Mouse (Mus musculus) retina, adult 2 months (tissue): ENCODE measurements around the gene Krt76.

Source experiments
- DNase-seq: peaks from one replicate; pipeline ENCODE4 v3.0.0-alpha.2; 2012; ENCODE audit warnings: low read depth, low spot score

Gene Krt76

DNA sequence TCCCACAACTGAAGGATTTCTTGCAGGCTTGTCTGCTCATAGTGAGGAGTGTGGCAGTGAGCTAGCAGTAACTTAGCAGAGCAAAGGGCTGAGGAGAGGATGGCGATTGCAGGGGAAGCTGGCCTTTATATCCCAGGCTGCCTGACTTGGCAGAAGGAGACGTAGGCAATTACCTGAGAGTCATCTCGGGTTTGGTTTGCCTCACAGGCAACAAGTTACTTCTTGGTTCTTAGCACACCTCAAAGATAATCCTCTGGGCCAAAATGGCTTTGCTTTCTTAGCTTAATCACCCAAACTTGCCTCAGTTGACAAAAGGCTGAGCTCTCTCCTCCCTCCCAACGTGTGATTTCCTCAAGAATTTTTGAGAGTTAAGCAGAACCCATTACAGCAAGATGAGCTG lies at the start of gene Krt76:
TSS of gene Krt76 (minus strand) at position 101 of the 400 bp plus-strand sequence.
- no peak for DNase-seq

DNA sequence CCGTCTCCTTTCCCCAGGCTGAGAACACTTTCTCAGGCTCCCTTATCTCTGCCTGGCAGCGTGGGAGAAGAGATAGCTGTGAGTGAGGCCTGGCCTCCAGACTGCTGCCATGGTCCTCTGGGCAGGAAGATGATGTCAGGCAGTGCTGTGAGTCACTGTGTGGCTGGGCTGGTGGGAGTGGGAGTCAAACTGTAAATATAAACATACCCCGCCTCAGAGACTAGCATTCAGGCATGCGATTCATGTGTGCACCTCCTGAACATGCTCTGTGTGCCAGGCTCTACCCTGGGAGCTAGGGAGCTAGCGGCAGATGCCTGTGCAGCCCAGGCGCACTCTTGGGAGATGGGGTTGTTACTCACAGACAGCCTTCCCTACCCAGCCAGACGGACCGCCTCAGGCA lies 49.2 kb upstream of the Krt76 start:
- DNase-seq, result no peak

DNA sequence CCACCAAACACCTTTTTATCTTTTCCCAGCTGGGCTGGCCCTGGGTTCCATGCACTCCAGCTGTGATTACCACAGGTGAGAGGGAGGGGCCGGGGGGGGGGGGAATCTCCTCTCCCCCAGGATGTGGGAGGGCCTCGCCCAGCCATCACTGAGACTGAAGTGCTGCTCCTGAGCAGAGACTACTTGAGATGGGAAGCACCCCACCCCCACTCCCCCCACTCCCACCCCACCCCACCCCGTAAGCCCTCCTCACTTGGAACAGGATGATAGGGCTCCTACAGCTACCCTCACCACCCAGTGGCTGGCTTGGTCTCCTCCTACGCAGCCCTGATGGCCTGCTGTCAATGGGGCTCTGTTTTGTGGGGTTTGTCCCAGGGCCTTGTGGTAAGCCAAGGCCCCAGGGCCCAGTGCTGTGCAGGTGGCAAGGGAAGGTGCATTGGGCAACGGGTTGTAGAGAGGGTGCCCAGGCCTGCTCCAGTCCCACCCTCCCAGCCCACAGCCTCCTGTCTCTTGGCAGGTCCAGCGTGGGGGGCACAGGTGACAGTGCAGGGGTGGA lies 47.6 kb upstream of the Krt76 start, which contains the start of gene Krt79:
TSS of gene Krt79 (minus strand) at position 51 of the 556 bp plus-strand sequence.
- DNase-seq, result no peak

DNA sequence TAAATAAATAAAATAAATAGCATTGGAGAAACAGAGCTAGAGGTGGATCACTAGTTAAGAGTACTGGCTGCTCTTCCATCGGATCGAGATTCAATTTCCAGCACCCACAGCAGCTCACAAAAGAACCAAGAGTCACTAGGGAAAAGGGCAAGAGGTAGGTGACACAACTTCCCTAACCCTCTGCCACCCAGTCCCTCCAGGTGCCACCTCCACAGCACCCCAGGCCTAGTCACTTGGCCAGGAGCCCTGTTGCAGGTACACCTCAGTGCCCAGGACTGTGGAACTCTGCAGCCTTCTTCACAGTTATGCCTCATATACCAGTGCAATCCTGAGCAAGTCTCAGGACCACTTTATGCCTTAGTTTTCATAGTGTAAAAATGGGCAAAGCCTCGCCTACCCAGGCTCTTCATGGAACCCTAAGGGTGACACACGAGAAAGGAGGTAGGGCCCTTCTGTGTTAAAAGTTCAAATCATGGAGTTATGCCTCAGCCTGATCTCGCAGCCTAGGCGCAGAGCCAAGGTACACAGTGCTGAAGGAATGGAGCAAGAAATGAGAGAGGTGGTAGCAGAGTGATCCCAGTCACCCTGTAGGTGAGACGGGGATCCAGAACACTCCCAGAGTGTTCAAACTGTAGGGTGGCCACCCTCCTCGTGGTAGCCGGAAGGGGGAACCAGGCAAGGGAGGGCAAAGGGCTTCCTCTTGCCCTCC lies 46.0 kb upstream of the Krt76 start:
- DNase-seq, result no peak

DNA sequence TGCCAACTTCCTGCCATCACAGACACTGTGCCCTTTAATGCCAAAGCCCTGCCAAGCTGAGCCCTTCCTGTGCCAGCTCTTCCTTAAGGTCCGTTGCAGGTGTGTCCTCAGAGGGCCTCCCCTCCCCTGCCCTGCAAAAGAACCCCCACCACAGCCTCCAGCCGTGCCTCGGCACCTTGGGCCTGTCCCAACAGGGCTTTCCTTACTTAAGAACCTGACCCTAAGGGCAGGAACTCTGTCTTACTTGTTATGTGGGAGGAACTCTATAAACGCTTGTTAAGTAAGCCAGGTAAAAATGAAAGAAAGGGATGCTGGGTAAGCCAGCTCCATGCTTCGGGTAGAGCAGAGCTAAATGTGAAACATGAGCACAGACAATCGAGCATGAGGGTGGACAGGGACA lies 40.3 kb upstream of the Krt76 start:
- DNase-seq, result no peak

DNA sequence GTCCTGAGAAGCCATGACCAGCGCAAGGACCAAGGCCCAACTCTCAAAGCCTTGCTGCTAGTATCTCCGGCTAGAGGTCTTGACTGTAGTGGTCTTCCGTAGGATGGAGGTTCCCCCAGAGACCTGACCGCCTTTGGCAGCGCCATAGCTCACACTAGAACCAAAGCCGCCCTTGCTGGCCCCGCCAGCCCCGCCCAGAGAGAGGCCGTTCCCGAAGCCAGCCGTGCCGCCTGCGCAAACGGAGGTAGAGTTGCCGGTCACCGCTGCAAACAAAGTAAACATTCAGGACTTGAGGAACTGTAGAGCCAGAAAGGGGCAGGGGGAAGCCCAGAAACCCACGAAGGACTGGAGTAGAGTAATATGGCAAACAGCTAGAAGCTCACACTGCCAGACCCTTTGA lies 36.9 kb upstream of the Krt76 start:
- DNase-seq, result no peak

DNA sequence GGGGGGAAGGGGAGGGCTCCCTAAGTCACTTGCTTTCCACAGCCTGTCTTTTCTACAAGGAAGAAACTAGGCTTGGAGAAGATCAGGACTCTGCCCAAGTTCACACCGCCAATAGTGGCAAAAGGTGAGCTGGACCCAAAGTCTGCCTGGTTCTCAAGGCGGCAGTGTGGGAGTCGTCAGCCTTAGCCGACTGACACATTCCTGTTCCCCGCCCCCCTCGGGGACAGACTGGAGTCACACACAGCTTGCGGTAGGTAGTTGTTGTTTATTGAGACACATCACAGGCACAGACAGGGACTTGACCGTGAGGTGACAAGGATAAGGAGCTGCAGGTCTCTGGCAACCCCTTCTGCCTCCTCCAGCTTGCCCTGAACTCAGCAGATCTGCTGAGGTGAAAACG lies 36.4 kb upstream of the Krt76 start:
- DNase-seq, result no peak

DNA sequence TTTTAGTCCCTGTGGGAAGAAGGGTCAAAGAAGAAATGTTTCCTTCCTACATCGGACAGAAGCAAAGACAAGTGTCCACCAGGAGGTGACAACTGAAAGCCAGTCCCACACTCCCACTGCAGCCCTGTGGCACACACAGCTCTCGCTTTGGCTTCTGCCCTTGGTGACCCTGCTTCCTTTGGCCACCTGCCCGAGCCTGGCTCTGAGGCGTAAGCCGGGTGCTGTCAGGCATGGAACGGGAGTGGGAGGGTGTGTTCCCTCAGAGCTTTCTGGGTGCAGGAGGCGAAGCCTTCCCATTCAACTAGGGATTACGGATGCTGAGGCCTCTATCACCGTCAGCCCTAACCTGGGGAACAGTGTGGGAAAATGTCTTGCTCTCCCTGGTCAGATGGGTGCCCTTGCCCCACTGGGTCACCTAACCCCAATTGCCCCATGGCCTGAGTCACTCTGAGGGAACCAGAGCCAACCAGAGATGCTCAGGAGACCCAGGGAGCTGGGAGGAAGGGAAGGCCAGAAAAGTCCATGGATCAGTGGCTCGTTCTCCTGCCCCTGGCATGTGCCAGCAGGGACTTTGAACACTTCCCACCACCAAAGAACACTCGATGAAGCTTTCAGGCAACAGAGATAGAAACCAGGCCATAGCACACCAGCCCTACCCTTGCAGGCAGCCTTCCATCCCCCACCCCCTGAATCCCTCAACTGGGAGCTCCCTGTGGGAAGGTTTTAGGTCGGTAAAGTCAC lies 34.8 kb upstream of the Krt76 start:
- DNase-seq, result no peak

DNA sequence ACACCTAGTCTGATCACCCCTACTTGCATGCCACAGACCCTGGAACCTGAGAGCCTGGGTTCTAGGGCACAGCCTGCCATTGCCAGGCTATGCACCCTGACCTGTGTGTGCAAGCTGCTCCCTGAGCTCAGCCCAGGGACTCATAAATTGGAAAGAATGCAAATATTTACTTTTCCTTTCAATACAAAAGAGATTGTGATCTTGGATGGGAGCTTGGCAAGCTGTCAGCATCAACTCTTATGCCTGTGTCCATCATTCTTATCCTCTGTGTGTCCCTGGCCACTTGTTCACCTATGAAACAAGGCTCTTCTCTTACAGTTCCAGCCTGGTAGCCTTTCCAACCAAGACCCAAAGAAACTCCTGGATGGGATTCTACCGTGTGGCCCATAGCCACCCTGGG lies 32.3 kb upstream of the Krt76 start:
- DNase-seq, result no peak

DNA sequence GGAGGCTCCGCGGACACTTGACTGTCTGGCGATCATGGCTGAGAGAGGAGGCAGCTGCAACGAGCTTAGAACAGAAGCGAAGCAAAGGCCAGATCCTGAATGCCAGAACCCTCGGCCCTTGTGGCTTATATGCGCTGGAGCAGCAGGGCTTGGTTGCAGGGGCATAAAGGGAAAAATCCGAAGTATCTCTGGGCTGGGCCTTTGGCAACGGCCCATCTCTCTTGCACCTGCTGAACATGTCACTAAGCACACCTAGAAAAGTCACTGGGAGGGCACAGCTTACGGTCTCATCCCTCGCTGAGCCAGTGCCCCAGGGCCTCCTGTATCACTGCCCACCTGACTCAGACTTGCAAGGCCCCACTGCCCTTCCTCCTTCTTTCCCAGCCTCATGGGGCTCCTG lies 31.9 kb upstream of the Krt76 start, which contains the start of gene Krt4:
TSS of gene Krt4 (minus strand) at position 101 of the 400 bp plus-strand sequence.
- DNase-seq, result no peak

DNA sequence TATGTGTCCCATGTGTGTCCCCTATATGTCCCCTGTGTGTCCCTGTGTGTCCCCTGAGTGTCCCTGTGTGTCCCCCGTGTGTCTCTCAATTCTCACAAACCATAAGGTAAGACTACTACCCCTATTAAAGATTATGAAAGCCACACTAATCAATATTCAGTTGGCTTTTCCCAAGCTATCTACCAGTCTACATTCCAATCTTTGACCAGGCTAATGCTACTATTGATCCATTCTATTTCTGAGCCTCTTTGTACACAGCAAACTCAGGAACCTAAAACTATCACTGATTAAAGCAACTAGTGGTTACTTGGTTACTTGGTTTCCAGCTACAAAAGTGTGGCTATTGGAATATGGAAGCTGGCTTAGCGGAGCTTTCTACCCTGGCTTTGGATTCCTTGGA lies 29.6 kb upstream of the Krt76 start:
- no peak for DNase-seq

DNA sequence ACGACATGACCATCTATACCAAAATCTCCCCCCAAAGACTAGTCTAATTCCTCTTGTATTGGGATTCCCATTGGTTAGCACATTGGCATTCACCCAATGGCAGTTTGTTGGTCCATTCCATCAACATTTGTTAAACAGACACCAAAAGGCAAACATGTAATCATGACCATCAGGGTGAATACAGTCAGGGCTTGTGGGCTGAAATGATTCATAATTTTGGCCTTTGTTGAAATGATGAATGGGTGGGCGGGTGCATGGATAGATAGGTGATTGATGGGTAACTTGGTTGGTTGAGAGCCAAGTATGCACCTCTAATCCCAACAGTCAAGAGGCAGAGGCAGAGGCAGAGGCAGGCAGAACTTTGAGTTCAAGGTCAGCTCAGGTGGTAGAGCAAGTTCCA lies 23.4 kb upstream of the Krt76 start:
- DNase-seq, result no peak

DNA sequence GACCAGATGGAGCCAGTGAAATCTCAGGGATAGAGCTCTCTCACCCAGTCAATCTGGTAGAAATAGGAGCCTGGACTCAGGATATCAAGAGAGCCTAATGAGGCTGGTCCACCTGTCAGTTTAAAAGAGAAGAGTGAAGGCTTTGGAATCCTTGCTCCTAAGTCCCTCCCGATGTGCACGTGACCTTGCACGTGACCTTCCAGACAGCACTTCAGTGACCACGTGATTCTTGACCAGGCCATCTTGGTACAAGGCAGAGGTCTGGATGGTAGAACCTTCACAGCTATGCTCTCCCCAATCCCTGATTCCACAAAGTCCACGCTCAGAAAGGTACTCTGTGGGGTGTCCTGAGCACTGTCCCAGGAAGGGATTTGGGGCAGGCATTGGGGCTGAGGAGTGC lies 12.1 kb upstream of the Krt76 start:
- no peak for DNase-seq

DNA sequence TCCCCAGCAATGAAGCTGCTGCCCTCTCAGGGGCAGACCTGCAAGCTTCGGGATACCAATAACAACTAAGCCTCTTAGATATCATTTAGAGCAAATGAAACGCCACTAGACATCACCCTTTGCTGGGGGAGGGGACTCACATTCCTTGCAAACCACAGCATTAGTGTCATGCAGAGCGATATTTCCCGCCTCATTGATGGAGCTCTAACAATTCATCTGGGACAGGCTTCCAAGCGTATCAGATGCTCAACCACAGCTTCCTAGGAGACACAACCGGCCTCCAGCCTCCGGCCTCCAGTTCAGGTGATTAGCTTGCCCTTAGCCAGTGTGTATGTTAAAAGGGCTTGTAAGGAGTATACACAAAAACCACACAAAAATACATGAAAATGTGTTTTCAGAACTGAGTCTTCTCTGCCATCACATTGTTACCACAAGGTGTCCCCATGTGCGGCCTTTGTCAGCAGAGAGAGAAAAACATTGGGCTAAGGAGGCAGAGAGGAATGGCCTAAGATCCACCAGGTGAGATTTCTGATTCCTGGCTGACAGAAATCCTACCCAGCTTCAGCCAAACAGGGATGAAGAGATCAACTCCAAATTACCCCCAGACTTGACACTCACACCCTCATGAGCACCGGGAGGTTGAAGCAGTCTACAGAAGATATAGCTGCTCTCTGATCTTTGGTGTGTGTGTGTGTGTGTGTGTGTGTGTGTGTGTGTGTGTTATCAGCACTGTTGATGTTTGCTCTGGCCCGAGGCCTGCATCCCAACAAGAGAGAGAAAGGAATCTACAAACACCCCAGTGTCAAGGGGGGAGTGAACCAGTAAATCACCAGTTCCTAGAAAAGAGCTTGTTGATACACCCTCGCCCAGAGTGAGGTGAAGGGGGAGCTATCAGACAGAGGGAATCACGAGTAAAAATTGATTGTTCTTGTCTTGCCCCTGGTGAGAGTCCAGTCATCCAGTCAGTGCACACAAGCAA lies 9.7 kb upstream of the Krt76 start:
- no peak for DNase-seq

DNA sequence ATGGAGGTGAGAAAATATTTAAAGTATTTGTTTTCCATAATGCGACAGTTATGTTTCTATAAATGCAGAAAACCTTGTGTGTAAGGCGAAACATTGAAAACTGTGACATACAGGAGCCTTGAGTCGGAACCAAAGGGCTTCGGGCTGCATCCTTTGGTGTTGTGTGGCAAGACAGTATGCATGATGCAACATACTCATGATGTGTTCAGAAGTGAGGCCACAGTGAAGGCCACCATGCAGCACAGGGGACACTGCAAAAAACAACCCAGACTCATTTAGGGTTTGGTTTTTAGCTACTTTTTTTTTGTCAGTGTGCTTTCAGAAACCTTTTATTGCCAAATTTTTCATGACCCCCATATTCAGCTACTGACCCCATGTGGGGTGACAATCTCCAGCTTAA lies 2.5 kb upstream of the Krt76 start:
- no peak for DNase-seq

DNA sequence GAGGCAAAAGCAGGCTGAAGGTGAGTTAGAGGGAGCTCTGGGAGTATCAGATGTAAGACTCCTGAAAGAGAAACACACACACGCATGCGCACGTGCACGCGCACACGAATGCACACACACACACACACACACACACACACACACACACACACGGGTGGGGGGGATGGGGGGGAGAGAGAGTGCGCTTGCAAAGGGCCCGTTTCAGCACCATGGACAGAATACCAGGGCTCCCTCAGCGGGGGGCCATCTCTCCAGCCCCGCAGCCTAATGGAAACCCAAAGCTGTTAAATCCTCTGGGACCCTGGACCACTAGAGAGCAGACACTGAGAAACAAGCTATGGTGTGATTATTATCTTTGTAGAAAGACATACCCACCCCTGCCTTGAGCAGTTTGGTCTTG lies 12.9 kb downstream of the Krt76 start:
- no peak for DNase-seq

DNA sequence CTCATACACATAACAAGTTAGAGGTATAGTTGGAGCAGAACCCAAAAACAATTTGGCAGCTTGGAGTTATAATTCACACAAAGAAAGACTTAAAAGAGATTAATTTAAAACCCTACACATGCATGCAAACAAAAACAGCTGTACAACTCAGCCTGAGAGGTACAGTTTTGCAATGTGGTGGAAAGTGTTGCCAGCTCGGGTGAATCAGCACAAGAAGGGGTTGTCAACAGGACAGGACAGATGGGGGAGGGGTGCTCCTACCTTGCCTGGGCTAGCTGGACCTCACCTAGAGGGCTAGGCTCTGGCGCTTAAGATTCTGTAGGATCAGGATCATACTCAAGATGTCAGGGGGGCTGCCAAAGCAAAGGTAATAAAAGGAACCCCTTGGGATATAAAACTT lies 14.7 kb downstream of the Krt76 start:
- DNase-seq, result no peak

DNA sequence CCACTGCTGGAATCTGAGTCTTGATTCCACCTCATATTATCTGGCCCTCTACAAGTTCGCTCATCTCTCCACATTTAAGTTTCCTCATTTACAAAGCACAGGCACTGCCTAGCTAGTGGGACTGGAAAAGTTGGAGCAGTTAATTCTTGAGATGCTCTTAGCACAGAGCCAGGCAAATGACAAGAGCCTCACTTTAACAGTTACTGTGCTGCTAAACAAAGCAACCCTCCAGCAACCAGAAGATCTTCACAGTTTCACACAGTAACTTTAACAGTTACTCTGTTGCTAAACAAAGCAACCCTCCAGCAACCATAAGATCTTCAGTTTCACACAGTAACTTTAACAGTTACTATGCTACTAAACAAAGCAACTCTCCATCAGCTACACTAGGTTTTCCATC lies 18.3 kb downstream of the Krt76 start:
- no peak for DNase-seq

DNA sequence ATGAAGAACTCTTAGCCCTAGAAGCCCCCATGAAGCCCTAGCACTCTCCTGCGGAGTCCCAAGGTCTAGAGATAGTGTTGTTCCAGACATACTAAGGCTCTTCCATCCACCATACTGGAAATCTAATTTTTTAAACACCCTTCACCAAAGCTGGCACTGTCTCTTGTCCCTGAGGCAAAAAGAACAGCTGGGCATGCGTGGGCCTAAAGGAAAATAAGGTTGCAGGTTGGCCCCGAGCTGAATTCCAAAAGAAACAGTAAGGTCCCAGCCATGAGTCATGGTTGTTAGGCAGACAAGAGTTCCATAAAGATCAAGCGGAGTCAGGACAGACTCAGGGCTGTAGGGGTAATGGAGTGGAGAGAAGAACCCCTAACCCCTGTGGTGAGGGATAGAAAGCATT lies 19.5 kb downstream of the Krt76 start:
- no peak for DNase-seq

DNA sequence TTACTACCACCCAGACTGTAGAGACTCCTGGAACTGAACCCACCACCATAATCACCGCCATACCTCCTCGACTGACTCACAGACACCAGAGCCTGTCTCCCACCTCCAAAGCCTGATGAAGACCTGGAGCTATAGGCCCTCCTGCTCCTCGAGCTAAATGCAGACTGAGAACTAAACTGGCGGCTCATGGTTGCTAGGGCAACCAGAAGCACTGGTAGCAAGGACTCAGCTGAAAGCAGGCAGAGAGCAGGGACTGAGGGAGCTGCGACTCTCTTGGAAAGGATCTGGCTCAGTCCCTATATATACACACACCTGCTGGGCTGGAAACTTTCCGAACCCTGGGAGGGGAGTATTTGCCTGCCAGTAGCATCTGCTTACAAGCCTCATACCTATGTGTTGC lies 23.3 kb downstream of the Krt76 start, which contains the start of gene Krt77:
TSS of gene Krt77 (minus strand) at position 275 of the 400 bp plus-strand sequence.
- DNase-seq, result no peak

DNA sequence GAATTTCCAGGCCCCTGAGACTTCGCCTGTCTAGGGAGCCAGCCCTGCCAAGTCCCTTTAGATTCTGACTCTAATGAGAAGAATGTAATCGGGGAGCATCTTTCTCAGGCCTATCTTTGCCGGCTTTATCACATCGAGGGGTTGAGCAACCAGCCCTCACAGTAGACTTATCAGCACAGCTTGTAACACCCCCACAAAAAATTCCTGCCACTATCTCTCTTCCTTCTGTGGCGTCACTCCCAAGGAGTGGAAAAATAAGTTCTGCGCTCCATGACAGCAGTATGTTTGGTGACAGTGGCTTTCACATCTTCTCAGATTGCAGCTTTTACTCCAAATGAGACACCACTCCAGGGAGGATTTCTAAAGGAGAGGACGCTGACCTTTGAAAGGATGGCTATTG lies 26.0 kb downstream of the Krt76 start:
- DNase-seq, result no peak
